Mouse (Mus musculus) ovary, postnatal 36 days (tissue): ENCODE measurements around the gene Mafk.
"Not testable (repeated sequence)": the region's sequence is repeated elsewhere in the genome, so short reads cannot be mapped to it uniquely, and the experiment has no call there.

Source experiments
- DNase-seq: peaks from one replicate; pipeline ENCODE4 v3.0.0; 2022; ENCODE audit warnings: low spot score, mixed read lengths

Gene Mafk

GRCm38 (mm10) chr5:139791227-139792158, at the start of gene Mafk:
Gene Mafk (plus strand): TSS chr5:139791513.
- peak; percentile 99 for DNase-seq

- not testable (repeated sequence) for DNase-seq
Observed at GRCm38 (mm10) chr5:139742640-139743039, 48.7 kb upstream of the Mafk start.

- peak; percentile 61 for DNase-seq
Observed at GRCm38 (mm10) chr5:139745771-139746170, 45.5 kb upstream of the Mafk start.

GRCm38 (mm10) chr5:139749413-139750125, 41.7 kb upstream of the Mafk start:
- DNase-seq = no peak

GRCm38 (mm10) chr5:139750535-139750934, 40.8 kb upstream of the Mafk start:
- DNase-seq = peak; percentile 61

- DNase-seq = peak; percentile 53
Observed at GRCm38 (mm10) chr5:139754753-139755152, 36.6 kb upstream of the Mafk start.

- no peak for DNase-seq
Observed at GRCm38 (mm10) chr5:139756135-139756534, 35.2 kb upstream of the Mafk start.

- no peak for DNase-seq
Observed at GRCm38 (mm10) chr5:139756586-139756985, 34.7 kb upstream of the Mafk start.

- DNase-seq = no peak
Observed at GRCm38 (mm10) chr5:139758096-139758495, 33.2 kb upstream of the Mafk start.

GRCm38 (mm10) chr5:139764296-139764695, 27.0 kb upstream of the Mafk start:
- DNase-seq = peak; percentile 35

GRCm38 (mm10) chr5:139768216-139768615, 23.1 kb upstream of the Mafk start:
- no peak for DNase-seq

GRCm38 (mm10) chr5:139775216-139775926, 15.9 kb upstream of the Mafk start, which contains the start of gene Ints1:
Gene Ints1 (minus strand): TSS chr5:139775674.
- DNase-seq = peak; percentile 93

- DNase-seq = no peak
Observed at GRCm38 (mm10) chr5:139776966-139777365, 14.3 kb upstream of the Mafk start.

- no peak for DNase-seq
Observed at GRCm38 (mm10) chr5:139781406-139781805, 9.9 kb upstream of the Mafk start.

GRCm38 (mm10) chr5:139789466-139789865, 1.8 kb upstream of the Mafk start:
- no peak for DNase-seq

- DNase-seq = no peak
Observed at GRCm38 (mm10) chr5:139792159-139792775, 954 bp downstream of the Mafk start.

GRCm38 (mm10) chr5:139792966-139793337, 1.6 kb downstream of the Mafk start:
- no peak for DNase-seq

- no peak for DNase-seq
Observed at GRCm38 (mm10) chr5:139793338-139794089, 2.2 kb downstream of the Mafk start.

GRCm38 (mm10) chr5:139794137-139794536, 2.8 kb downstream of the Mafk start:
- no peak for DNase-seq

- DNase-seq = no peak
Observed at GRCm38 (mm10) chr5:139794938-139795337, 3.6 kb downstream of the Mafk start.

GRCm38 (mm10) chr5:139796001-139796620, 4.8 kb downstream of the Mafk start:
- no peak for DNase-seq
